Mouse (Mus musculus) layer of hippocampus, adult 8-10 months (tissue): ENCODE measurements at regions not wholly inside any gene's neighbourhood (a gene's known extent, or its start where the extent isn't known, plus 50 kb on each side); places are given as distances from the start of the nearest gene placed in this dataset.
A peak's percentile ranks its signal among the peaks of the same experiment; 100 is the strongest.

Source experiments
- DNase-seq, 2 experiments: peaks; one replicate each; pipeline ENCODE4 v3.0.0; 2022; ENCODE audit warnings: low spot score in 2 of 2

DNA sequence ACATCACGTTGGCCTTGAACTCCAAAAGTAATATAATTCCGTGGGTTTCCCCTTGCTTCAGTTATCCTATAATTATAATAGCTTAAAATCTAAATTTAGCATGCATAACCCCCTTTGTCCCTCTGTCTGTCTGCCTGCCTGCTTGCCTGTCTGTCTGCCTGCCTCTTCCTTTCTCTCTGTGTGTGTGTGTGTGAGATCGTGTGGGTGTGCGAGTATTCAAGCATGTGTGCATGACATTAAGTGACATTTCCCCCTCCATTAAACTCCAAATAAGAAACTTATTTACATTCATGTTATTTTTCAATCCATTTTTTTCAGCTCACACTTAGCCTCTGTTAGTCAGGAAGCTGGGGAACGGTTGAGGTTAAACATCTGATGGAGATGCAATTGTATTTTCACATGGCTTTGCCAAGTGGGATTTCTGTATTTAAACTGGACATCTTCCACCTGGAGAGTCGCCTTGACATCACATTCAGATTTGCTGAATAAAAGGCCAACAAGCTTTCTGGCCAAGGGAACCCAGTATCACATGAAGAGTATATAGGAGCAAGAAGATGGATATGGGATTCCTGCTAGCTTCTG is 130.8 kb upstream of the Map3k1 start:
- no peak for DNase-seq

DNA sequence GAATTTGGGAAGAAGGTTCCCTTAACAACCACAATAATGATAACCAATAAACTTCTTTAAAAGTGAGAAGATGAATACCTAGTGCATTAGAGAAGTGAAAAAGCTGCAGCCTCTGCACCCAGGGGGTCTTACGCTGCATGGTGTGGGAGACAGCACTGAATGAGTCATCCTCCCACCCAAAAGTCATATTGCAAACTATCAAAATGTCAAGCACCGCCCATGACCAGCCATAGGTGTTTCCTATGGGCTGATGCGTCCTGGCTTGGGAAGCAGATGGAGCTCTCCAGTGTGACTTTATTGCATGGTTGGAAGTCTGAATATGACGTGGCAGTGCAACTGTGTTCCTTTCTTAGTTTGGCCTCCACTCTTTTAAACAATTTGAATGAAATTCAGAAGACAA is 131.5 kb upstream of the Map3k1 start:
- DNase-seq, result no peak

DNA sequence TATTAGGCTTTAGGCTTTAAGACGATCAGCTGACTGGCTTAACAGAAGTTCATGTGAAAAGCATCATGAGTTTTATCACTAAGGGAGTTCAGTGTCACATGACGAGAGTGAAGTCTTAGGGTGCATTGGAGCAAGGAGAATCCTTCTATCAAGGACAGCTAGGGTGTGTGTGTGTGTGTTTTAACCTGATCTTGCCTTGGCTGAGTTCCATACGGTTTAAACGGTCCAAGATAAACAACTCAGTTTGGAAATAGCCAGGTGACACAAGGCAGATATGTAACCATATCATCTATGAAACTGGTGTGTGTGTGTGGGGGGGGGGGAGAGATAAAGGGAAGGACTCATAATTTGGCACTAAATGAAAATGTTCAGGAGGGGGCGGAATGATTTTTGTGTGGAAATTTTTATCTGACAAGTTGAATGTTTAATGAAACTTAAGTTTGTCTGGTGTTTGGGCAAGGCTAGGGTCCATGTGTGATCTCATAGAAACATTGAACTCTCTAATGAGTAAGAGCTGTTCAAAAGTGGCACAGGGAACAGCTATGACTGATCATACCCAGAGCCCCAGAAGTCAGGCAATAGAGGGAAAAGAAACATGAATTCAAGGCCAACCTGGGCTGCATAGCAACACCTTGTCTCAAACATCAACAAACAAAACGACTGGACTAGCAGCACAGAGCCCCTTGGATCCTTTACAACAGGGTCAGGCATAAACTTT is 132.2 kb upstream of the Map3k1 start:
- no peak for DNase-seq

DNA sequence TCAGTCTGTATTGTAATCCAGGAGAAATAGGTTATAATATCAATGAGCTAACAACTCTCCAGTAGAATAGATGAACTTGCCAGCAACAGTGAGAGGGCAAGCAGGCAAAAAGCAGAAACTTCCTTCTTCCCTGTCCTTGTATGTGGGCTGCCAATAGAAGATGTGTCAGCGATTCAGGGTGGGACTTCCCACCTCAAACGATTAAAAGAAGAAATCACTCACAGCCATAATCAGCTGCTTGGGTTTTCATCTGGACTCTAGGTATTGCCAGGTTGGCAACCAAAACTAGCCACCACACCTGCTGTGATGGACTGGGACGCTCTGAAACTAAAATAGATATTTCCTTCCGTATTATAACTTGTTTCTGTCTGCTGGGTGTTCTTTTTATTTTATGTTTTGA is 133.2 kb upstream of the Map3k1 start:
- no peak for DNase-seq

GRCm38 (mm10) chr13:111943392-111944088 is 134.7 kb upstream of the Map3k1 start:
- no peak for DNase-seq

- DNase-seq, result peak; percentile 20 to 23
Measured at GRCm38 (mm10) chr13:111944089-111944406, 135.3 kb upstream of the Map3k1 start.

- no peak for DNase-seq
Measured at GRCm38 (mm10) chr13:111946271-111946670, 137.5 kb upstream of the Map3k1 start.

GRCm38 (mm10) chr13:111946811-111947210 is 138.0 kb upstream of the Map3k1 start:
- no peak for DNase-seq

DNA sequence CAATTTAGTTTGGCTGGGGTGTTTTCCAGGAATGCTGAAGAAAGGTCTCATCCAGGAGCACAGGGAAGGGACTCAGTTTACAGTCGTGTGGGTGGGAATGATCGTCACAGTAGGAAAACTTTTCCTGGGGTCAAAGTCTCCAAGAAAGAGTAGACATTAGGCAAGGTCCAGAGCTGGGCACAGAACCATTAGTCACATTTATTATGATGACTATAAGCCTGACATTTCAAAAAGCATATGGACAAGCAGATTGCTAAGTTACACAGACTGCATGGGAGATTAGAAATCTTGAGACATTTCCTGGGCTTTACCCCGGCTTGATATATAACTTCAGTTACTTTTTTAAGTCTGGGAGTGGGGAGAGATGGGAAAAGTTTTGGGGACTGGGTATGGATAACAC is 139.6 kb upstream of the Map3k1 start:
- no peak for DNase-seq

GRCm38 (mm10) chr13:111950042-111950441 is 141.2 kb upstream of the Map3k1 start:
- no peak for DNase-seq

- no peak for DNase-seq
Measured at GRCm38 (mm10) chr13:111953860-111954519, 145.2 kb upstream of the Map3k1 start.

DNA sequence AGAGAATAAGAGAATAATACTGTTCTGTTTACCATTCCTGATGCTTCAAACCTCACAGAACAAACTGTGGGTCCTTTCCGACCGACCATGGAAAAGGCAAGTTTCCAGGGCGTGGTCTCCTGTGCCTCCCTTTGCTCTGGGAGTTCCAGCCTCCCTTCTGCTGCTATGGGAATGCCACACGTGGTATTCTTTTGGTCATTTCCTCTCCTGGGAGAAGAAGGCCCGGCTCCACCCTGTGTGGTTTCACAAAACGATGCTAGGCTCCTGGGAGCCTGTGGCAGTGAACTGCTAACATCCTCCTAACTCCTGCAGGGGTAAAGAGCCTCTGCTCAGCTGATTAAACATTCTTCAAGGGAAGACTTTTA is 145.7 kb upstream of the Map3k1 start:
- no peak for DNase-seq

DNA sequence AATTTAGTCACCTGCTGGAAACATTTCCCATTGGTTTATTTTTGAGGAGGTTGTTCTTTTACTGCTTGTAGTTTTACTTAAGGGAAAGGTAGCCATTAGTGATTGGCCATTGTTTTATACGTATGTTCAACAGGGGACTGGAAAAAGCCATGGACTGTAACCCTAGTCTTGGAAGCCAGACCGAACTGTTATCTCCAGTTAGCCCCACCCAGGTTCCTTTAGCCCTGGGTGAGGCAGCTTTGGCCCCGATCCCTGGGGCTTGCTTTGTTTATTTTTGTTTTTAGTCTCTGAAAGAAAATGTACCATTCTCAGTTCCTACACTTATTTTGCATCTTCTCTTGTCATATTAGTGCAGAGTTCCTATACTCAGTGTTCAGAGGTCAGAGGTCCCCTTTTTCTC is 148.3 kb upstream of the Map3k1 start:
- DNase-seq, result no peak

DNA sequence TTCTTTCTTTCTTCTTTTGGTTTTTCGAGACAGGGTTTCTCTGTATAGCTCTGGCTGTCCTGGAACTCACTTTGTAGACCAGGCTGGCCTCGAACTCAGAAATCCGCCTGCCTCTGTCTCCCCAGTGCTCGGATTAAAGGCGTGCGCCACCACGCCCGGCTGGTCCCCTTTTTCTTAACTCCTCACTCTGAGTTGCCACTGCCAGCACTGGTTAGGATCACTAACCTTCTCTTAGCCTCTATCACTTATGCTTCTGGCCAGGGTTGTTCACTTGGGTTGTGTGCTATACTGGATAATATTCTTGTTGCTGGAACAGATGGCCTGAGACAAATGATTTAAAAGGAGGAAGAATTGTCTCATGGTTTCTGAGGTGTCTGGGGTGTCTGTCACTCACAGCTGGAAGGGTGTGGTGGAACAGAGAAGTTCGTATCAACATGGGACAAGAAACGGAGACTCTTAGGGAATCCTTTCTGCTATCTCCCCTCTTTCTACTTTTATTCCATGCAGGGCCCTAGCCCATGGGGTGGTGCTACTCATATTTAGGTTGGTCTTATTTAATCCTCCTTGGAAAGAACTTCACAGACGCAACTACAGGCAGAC is 149.0 kb upstream of the Map3k1 start:
- no peak for DNase-seq

DNA sequence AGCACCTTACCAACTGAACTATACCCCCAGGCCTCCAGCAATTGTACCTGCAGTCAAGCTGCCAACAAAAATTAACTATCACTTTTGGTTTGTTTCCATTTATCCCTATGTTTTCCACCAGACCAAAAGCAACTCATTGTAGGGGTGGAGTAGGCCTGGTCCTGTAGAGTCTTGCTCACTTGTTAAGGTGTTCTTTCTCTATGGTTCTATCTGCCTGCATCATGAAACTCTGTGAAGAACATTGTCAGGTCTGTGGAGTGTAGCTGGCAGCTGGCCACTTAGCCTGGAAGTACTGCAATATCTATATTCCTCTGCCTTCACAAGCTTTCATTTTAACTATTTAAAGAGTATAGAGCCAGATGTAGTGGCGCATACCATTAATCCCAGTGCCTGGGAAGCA is 149.6 kb upstream of the Map3k1 start:
- no peak for DNase-seq

DNA sequence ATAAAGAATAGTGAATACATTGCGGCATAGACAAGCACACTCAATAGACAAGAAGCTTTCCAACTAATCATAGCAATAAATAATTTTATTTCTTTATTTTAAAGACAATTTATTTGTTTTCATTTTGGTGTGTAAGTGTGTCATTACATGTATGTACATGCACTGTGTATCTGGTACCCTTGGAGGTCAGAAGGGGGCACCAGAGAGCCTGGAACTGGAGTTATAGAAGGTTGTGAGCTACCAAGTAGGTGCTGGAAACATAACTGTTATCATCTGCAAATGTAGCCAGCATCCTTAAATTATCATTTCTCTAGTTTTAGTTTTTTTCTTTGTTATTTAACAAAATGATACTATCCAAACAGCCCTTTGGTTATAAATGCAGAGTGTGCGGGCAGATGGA is 151.2 kb upstream of the Map3k1 start:
- DNase-seq, result no peak

DNA sequence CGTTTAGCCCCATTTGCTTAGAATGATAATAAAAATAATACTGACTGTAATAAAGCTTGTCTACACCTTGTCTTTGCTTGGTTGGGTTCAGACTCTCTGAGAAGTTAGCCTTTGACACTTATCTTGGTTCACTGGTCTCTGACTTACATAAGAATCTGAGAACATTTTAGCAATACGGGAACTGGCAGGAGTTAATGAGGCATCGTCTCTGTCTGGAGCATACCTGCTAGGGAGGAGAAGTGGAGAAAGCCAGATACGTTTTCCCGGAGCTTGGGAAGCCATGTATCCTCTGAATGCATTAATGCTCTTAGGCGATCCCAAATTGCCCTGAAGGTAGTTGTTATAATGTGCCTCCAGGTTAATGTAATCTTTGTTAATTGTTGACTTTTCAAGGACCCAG is 152.6 kb upstream of the Map3k1 start:
- DNase-seq, result no peak

DNA sequence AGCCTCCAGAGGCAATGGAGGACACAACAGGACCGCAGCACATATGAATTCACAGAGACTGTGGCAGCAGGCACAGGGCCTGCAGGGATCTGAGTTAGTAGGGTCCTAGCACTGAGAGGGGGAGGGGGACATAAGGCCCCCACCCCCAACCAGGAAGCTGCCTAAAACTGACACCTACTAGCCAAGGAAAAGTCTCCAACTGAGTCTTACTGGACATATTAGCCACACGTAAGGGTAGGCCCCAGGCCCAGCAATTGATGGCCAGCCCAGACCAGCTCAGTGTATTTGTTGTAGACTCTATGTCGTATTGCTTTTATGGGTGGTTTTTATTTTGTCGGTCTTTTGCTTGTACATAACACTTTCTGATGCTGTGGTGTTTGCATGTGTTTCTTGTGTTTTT is 153.4 kb upstream of the Map3k1 start:
- DNase-seq, result no peak

GRCm38 (mm10) chr13:111966113-111966512 is 157.3 kb upstream of the Map3k1 start:
- no peak for DNase-seq

DNA sequence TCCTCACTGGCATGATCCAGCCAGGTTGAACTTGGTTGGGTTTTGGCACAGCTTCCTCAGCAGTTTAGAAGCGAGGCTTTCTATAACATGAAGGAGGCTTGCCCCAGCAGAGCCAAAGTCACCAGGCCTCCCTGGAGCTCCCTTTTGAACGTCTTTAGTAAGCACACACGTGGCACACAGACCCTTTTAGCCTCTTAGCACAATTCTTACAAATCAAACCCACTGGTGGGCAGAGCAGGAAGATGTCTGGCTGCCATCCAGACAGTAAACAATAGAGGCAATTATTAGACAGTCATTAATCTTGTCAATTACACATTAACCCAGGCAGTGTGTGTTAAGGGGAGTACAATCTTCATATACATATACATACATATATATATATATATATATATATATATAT is 157.8 kb upstream of the Map3k1 start:
- no peak for DNase-seq

DNA sequence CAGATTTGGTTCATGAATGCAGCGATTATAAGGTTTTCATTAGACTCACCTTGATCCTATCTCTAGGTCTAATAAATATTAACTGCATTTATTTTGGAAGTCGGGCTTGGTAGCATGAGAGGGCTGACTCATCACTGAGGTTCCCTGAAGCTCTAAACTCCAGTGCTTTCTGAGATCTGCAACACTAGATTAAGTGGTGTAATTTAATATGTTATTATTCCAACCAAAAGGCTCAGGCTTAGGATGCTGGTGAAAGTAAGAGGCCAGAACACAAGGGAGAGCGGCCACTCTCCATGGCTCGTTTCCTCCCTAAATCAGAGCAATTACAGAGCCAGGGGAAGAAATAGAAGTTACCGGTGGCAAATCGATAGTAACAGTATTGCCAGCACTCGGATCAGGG is 159.4 kb upstream of the Map3k1 start:
- no peak for DNase-seq

DNA sequence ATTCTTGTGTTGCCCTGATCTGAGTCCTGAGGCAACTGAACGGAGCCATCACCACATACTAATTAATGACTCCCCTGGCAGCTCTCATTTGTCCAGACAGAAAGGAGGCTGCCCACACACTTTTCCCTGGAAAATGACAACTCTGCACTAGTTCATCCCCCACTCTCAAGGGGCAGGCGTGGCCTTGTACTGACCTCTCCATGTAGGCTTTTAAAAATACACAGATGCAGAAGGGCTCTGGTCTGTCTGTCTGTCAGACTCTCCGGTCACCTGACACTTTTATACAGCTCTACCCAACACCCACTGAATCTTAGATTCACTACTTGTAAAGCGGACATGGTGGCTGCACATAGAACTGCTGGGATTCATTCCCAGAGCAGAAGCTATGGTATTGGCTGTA is 165.5 kb upstream of the Map3k1 start:
- DNase-seq, result no peak
